Mouse (Mus musculus): Measurements from ENCODE around the gene Slc22a29. TPM values are rescaled to one million over a fixed set of nuclear protein-coding genes. Genes with fewer than 3 reads are reported as not detected.

Gene Slc22a29
- not detected for polyA plus RNA-seq (2017; shearing (Covaris generic))

DNA sequence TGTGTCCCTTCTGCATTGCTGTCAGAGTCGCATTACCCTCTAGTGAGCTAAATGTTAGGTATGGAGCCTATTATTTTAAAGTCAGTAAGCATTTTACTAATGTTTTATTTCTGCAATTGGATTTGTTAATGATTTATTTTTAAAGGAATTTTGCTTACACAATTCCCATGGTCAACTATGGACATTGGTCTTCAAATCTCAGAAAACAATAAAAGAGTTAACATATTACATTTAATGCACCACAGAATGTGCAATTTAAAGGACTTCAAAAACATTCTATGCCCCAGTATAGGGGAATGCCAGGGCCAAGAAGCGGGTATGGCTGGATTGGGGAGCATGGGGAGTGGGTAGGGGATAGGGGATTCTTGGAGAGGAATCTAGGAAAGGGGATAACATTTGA lies at the start of gene Slc22a29:
Slc22a29 (minus strand) TSS at position 101 of the 400 bp plus-strand sequence.

DNA sequence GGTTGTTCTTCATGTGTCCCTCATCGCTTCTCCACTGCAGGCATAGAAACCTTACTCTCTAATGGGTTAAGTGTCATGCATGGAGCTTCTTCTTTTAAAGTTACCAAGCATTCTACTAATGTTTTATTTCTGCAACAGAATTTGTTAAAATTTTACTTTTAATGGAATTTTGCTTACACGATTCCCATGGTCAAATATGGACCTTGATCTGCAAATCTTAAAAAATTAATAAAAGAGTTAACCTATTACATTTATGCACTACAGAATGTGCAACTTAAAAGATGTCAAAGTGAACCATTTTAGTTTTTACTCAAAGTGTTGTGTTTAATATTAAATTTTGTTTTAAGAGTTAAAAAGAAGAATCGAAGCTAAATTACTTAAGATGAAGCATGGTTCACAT lies 86.8 kb downstream of the Slc22a29 start, which contains the start of gene Slc22a28:
Slc22a28 (minus strand) TSS at position 102 of the 400 bp plus-strand sequence.

Other genes starting within 250 kb of the Slc22a29 start
- not detected for gene Slc22a28, start 86.9 kb downstream of the Slc22a29 start, polyA plus RNA-seq (2017; shearing (Covaris generic))
- not detected for gene Slc22a30, start 186.2 kb upstream of the Slc22a29 start, polyA plus RNA-seq (2017; shearing (Covaris generic))